Mouse (Mus musculus): ENCODE measurements around the gene Prdm16.

DNA sequence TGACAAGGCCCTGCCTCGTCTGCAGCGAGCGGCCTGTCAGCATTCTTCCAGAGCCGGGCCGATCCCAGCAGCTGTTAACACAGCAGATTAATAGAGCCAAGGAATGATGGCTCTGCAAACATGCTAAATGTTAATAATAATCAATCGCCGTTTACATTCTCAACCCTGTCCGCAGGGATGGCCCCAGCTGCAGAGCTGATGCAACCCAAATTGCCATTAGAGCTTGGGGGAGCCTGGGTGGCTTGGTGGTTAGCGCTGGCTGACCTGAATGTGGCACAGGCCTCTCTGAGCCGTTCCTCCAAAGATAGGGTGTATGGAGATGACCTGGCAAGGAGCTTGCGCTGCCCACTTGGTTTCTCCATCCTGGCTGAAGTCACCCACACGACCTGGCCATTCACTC lies 97.0 kb downstream of the Prdm16 start:
- no peak for TF ChIP-seq CTCF (IDR thresholded peaks at IDR 0.05; ENCODE audit: low read depth)
- no peak for TF ChIP-seq EP300 (IDR thresholded peaks at IDR 0.05; ENCODE audit: low read depth)

Measured in liver, postnatal 0 days (tissue).